In the genomic region with DNA sequence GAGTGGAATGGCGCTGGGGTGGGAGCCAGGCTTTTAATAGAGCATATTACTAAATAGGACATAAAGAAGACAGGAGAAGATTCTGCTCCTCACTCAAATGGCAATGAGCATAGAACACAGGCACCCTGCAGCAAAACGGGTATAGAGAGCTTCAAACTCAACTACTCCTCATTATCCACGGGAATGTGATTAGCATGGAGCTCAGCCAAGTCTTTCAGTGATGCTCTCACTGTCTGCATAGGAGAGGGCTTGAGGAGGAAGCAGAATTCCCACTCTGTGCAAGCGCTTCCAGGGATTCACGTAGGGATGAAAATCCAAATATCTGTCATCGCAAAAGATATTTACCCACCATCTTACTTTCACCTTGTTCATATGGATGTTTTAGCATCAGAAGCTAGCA, we compare ENCODE assay signal across 26 mouse cellular contexts.
DNase-seq lines count a peak whose midpoint lies in the region; ATAC-seq and TF ChIP-seq lines count a peak whose summit lies in the region.
"Had no signal": no experiment of that assay in that cellular context is flagged by ENCODE, and none has a peak within 500 bp of the region (broad histone marks: within the 10 kb centered on the region; RNA-seq: fewer than 3 reads in every experiment).

No protein-coding gene starts in this region.

- no peak for TF ChIP-seq CTCF in forebrain, postnatal 0 days (IDR thresholded peaks at IDR 0.05; ENCODE audit: low read depth)
- TF ChIP-seq CTCF in midbrain, postnatal 0 days (IDR thresholded peaks at IDR 0.05), result no peak
- no peak for TF ChIP-seq CTCF in brain, embryonic 14.5 days (IDR thresholded peaks at IDR 0.05; ENCODE audit: borderline replicate concordance, extremely low read depth, insufficient read depth, insufficient read length)

- no peak overlapping the region for H3K4me2 ChIP-seq in forebrain, embryonic 14.5 days (ENCODE audit: low read length)
- no peak overlapping the region for H3K4me2 ChIP-seq in forebrain, postnatal 0 days (ENCODE audit: low read depth)
- H3K4me2 ChIP-seq in midbrain, postnatal 0 days (ENCODE audit: low read depth, low read length, poor library complexity, severe bottlenecking), result no peak overlapping the region
- no peak overlapping the region for H3K4me2 ChIP-seq in midbrain, embryonic 16.5 days (ENCODE audit: low read length)
- H3K4me2 ChIP-seq: embryonic facial prominence, embryonic 12.5 days; embryonic facial prominence, embryonic 15.5 days; forebrain, embryonic 15.5 days; heart, embryonic 12.5 days; heart, embryonic 15.5 days; hindbrain, embryonic 14.5 days; intestine, embryonic 15.5 days had no signal

- peak; percentile 48 for DNase-seq in forebrain, embryonic 14.5 days (ENCODE audit: low spot score)
- DNase-seq in forebrain, postnatal 0 days, result no peak
- peak; percentile 5 for DNase-seq in left cerebral cortex, postnatal 4 days
- DNase-seq in left cerebral cortex, postnatal 36 days (ENCODE audit: low spot score in 2 of 2), result no peak
- DNase-seq in midbrain, postnatal 0 days (ENCODE audit: low spot score), result peak; percentile 56
- DNase-seq in brain, embryonic 14.5 days (ENCODE audit: low read depth), result peak; percentile 60
- DNase-seq: adrenal gland, adult 2 months; adrenal gland, postnatal 14 days; cerebellum, adult 11 months; cerebellum, adult 8-10 months; cerebellum, postnatal 25 days; gastrocnemius, postnatal 25 days; heart, adult 18-20 months; heart, postnatal 10 days; heart, postnatal 36 days had no signal

- no peak overlapping the region for H3K9ac ChIP-seq in forebrain, embryonic 14.5 days (ENCODE audit: low read length)
- no peak overlapping the region for H3K9ac ChIP-seq in forebrain, postnatal 0 days
- H3K9ac ChIP-seq in midbrain, postnatal 0 days (replicated peaks; ENCODE audit: low read length, poor library complexity, severe bottlenecking), result no peak overlapping the region
- H3K9ac ChIP-seq in midbrain, embryonic 16.5 days (ENCODE audit: low read depth, low read length), result no peak overlapping the region
- H3K9ac ChIP-seq: embryonic facial prominence, embryonic 12.5 days; embryonic facial prominence, embryonic 15.5 days; forebrain, embryonic 15.5 days; heart, embryonic 12.5 days; heart, embryonic 15.5 days; hindbrain, embryonic 14.5 days; intestine, embryonic 15.5 days had no signal

- H3K4me3 ChIP-seq in forebrain, embryonic 14.5 days (ENCODE audit: low read depth, low read length), result no peak overlapping the region
- H3K4me3 ChIP-seq in forebrain, postnatal 0 days (ENCODE audit: low read depth, low read length), result no peak overlapping the region
- H3K4me3 ChIP-seq in midbrain, postnatal 0 days (ENCODE audit: low read depth, low read length), result no peak overlapping the region
- H3K4me3 ChIP-seq in midbrain, embryonic 16.5 days (ENCODE audit: low read depth, low read length), result no peak overlapping the region
- H3K4me3 ChIP-seq: embryonic facial prominence, embryonic 12.5 days; embryonic facial prominence, embryonic 15.5 days; forebrain, embryonic 15.5 days; heart, embryonic 12.5 days; heart, embryonic 15.5 days; hindbrain, embryonic 10.5 days; intestine, embryonic 15.5 days had no signal

- no peaks in the 10 kb centered on the region for H3K36me3 ChIP-seq in forebrain, embryonic 14.5 days (ENCODE audit: control insufficient read depth, insufficient read depth, low read length)
- H3K36me3 ChIP-seq in forebrain, postnatal 0 days (ENCODE audit: insufficient read depth), result no peaks in the 10 kb centered on the region
- no peaks in the 10 kb centered on the region for H3K36me3 ChIP-seq in midbrain, postnatal 0 days (ENCODE audit: insufficient read depth, low read length)
- H3K36me3 ChIP-seq in midbrain, embryonic 16.5 days (ENCODE audit: control insufficient read depth, insufficient read depth, low read length), result no peaks in the 10 kb centered on the region
- H3K36me3 ChIP-seq: embryonic facial prominence, embryonic 12.5 days; embryonic facial prominence, embryonic 15.5 days; forebrain, embryonic 15.5 days; heart, embryonic 15.5 days; hindbrain, embryonic 10.5 days; intestine, embryonic 15.5 days had no signal

- no peak overlapping the region for H3K27ac ChIP-seq in forebrain, embryonic 14.5 days (ENCODE audit: low read depth, low read length)
- H3K27ac ChIP-seq in forebrain, postnatal 0 days (ENCODE audit: low read depth, low read length), result no peak overlapping the region
- H3K27ac ChIP-seq in midbrain, postnatal 0 days (ENCODE audit: low read depth, low read length), result no peak overlapping the region
- no peak overlapping the region for H3K27ac ChIP-seq in midbrain, embryonic 16.5 days (ENCODE audit: low read length)
- H3K27ac ChIP-seq: embryonic facial prominence, embryonic 12.5 days; embryonic facial prominence, embryonic 15.5 days; forebrain, embryonic 15.5 days; heart, embryonic 15.5 days; hindbrain, embryonic 10.5 days; hindbrain, embryonic 14.5 days; intestine, embryonic 15.5 days had no signal

- H3K9me3 ChIP-seq in forebrain, embryonic 14.5 days (replicated peaks; ENCODE audit: control insufficient read depth, low read length), result no peaks in the 10 kb centered on the region
- H3K9me3 ChIP-seq in forebrain, postnatal 0 days (ENCODE audit: low read length), result no peaks in the 10 kb centered on the region
- no peaks in the 10 kb centered on the region for H3K9me3 ChIP-seq in midbrain, postnatal 0 days (ENCODE audit: low read length)
- no peaks in the 10 kb centered on the region for H3K9me3 ChIP-seq in midbrain, embryonic 16.5 days (replicated peaks; ENCODE audit: control insufficient read depth, low read length, poor library complexity, severe bottlenecking)
- H3K9me3 ChIP-seq: embryonic facial prominence, embryonic 12.5 days; embryonic facial prominence, embryonic 15.5 days; forebrain, embryonic 15.5 days; heart, embryonic 12.5 days; heart, embryonic 15.5 days; hindbrain, embryonic 10.5 days; intestine, embryonic 15.5 days had no signal

- no peak for TF ChIP-seq POLR2A in brain, embryonic 14.5 days (IDR thresholded peaks at IDR 0.05; ENCODE audit: borderline replicate concordance, extremely low read depth, insufficient read depth, insufficient read length, poor library complexity, severe bottlenecking)

- no peaks in the 10 kb centered on the region for H3K27me3 ChIP-seq in forebrain, embryonic 14.5 days (replicated peaks; ENCODE audit: control insufficient read depth, insufficient read depth, low read length)
- H3K27me3 ChIP-seq in forebrain, postnatal 0 days (ENCODE audit: insufficient read depth, low read length), result no peaks in the 10 kb centered on the region
- no peaks in the 10 kb centered on the region for H3K27me3 ChIP-seq in midbrain, postnatal 0 days (ENCODE audit: insufficient read depth, low read length)
- H3K27me3 ChIP-seq in midbrain, embryonic 16.5 days (ENCODE audit: control insufficient read depth, insufficient read depth, low read depth, low read length), result no peaks in the 10 kb centered on the region
- H3K27me3 ChIP-seq: embryonic facial prominence, embryonic 12.5 days; embryonic facial prominence, embryonic 15.5 days; forebrain, embryonic 15.5 days; heart, embryonic 12.5 days; heart, embryonic 15.5 days; intestine, embryonic 15.5 days had no signal

- H3K4me1 ChIP-seq in forebrain, embryonic 14.5 days (ENCODE audit: control insufficient read depth, insufficient read depth, low read length), result no peaks in the 10 kb centered on the region
- no peaks in the 10 kb centered on the region for H3K4me1 ChIP-seq in forebrain, postnatal 0 days (ENCODE audit: insufficient read depth)
- H3K4me1 ChIP-seq in midbrain, postnatal 0 days (ENCODE audit: insufficient read depth, low read length), result no peaks in the 10 kb centered on the region
- no peaks in the 10 kb centered on the region for H3K4me1 ChIP-seq in midbrain, embryonic 16.5 days (ENCODE audit: control insufficient read depth, insufficient read depth, low read length)
- H3K4me1 ChIP-seq: embryonic facial prominence, embryonic 12.5 days; embryonic facial prominence, embryonic 15.5 days; forebrain, embryonic 15.5 days; heart, embryonic 12.5 days; heart, embryonic 15.5 days; hindbrain, embryonic 10.5 days; intestine, embryonic 15.5 days had no signal

- WGBS in forebrain, embryonic 14.5 days, result 55% methylated on average over 6 of the region's 6 CpGs
- 48% methylated on average over 6 of the region's 6 CpGs for WGBS in forebrain, postnatal 0 days
- WGBS in midbrain, postnatal 0 days, result 40% methylated on average over 6 of the region's 6 CpGs
- WGBS in midbrain, embryonic 16.5 days, result 51% methylated on average over 6 of the region's 6 CpGs

- intact Hi-C loops in left cerebral cortex, postnatal 4 days (cut with DNase I), result no loop called here
- intact Hi-C loops in left cerebral cortex, postnatal 36 days (cut with DNase I), result no loop called here

- no peak for ATAC-seq in forebrain, embryonic 14.5 days
- no peak for ATAC-seq in forebrain, postnatal 0 days
- 0 out of 2 replicates have a peak, but pooled peaks have one; percentile 47 for ATAC-seq in midbrain, postnatal 0 days (ENCODE audit: low FRiP score)
- ATAC-seq in midbrain, embryonic 16.5 days, result no peak
- no peak for ATAC-seq in inflammation-experienced regulatory T-cells, adult 6 months
- ATAC-seq: CD4-positive, CD25-positive, alpha-beta regulatory T cell, adult 4 months; forebrain, embryonic 15.5 days; intestine, embryonic 15.5 days had no signal

Comparison
In these comparisons a context has a peak if more than half of its experiments do, and no peak if none do; other contexts are left out.
1. DNase-seq: peak in forebrain, embryonic 14.5 days (single experiment), left cerebral cortex, postnatal 4 days (single experiment), midbrain, postnatal 0 days (single experiment) and brain, embryonic 14.5 days (single experiment); none in forebrain, postnatal 0 days (single experiment) and left cerebral cortex, postnatal 36 days (0 of 2).